Mouse (Mus musculus): ENCODE results near the gene Ctrc.
"Not testable (repeated sequence)": the region's sequence is repeated elsewhere in the genome, so short reads cannot be mapped to it uniquely, and the experiment has no call there.

The Ctrc gene

DNA sequence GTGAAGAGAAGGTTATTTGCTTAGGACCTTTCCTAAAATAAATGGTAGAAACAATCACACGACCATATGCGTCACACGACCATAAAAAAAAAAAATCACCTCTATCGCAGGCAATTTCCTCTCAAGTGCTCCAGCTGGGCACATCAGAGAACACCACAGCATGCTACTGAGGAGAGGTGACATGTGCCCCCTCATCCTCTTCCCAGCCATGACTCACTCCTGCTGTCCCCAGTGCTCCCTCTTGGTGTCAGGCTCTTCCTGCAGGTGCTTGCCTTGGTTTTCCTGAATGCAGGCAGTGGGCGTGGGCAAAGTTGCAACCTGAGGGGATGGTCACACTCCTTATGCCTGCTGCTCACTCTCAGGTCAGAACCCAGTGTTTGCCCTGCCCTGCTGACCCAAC, 61.3 kb downstream of the Ctrc start:
- DNase-seq = no peak

GRCm38 (mm10) chr4:141781201-141781985, 64.8 kb downstream of the Ctrc start:
- DNase-seq = no peak

- DNase-seq = no peak
Observed at GRCm38 (mm10) chr4:141779828-141780227, 66.3 kb downstream of the Ctrc start.

DNA sequence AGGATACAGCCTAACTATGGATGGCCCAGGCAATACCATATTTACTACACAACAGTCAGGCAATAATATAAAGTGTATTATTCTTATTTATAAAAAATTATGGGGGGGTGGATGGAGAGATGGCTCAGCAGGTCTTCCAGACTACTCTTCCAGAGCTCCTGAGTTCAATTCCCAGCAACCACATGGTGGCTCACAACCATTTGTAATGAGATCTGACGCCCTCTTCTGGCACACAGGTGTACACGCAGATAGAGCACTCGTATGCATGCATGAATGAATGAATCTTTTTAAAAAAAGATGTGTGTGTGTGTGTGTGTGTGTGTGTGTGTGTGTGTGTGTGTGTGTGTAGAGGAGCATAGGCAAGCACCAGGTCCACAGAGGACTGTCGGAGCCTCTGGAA, 73.1 kb downstream of the Ctrc start:
- not testable (repeated sequence) for DNase-seq

GRCm38 (mm10) chr4:141771823-141772222, 74.3 kb downstream of the Ctrc start:
- DNase-seq = no peak

GRCm38 (mm10) chr4:141769501-141770160, 76.5 kb downstream of the Ctrc start:
- no peak for DNase-seq

DNA sequence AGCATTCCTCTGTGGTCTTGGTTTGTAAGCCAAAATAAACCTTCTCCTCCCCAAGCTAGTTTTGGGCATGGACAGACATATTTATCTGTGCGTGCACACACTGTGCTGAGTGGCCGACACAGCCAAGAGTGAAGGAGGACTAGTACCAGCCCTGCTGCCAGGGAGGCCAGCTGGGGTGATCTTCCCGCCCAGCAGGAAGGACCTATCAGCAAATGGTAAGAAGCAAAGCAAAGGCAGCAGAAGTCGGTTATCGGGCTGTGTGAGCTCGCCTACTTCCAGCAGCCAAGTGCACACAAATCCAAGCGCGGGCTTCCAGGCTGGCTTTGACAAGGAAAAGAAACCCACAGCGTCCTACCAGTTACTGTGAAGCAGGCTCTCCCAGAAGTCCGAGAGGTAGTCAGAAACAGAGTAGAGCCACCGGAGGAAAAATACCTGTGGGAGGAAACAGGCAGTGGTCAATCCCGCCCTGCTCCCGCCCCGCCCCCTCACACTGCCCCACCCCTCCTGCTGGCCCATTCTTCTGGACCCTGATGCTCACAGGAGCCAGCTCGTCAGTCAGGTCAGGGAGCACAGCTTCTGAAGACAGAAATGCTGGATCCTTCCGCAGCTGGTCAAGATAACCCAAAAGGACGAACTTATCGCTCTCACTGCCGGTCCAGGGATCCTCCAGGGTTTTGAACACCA, 78.7 kb downstream of the Ctrc start:
- peak; percentile 74 to 82 for DNase-seq

- DNase-seq = peak in 1 of 2 experiments; percentile 27
Observed at GRCm38 (mm10) chr4:141766668-141767352, 79.3 kb downstream of the Ctrc start.

DNA sequence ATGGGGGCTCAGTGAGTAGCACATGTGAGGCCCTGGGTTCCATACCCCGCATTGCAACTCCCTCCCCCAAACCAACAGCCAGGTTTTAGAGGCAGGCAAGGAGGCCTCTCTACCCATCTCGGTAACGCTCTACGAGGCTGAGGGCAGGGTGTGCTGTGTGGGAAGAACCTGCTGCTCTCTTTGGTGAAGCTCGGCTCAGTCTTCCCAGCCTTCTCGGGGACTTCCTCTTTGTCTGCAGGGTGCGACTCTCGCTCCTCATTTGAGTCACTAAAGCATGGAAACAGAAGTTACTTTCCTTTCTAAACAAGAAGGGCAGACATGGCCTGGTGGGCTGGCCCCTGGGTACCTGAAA, 79.9 kb downstream of the Ctrc start:
- DNase-seq = peak in 1 of 2 experiments; percentile 14

DNA sequence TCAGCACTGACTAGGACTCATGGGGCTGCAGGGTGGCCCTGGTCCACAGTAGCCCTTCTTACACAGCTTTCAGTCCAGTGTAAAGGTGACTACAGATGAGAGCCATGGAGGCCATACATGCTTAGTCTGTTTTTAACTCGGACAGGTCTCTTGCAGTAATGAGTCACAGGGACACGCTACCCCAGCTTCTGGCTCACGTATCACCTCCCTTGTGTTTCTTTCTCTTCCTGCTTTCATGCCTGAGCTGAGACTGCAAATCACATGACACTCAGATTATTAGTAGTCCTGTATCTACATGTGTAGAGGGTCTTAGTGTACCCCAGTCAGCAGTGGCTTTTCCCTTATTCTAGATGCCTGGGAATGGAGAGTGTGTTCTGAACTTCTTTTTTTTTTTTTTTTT, 81.2 kb downstream of the Ctrc start:
- no peak for DNase-seq

All from cerebellum, adult 18-20 months (tissue).